Mouse (Mus musculus): ENCODE measurements around the gene Olfr1224-ps1. TPM values are rescaled to one million over a fixed set of nuclear protein-coding genes. Genes with fewer than 3 reads are reported as not detected.
"Not testable (repeated sequence)": the region's sequence is repeated elsewhere in the genome, so short reads cannot be mapped to it uniquely, and the experiment has no call there.

The Olfr1224-ps1 gene
- polyA plus RNA-seq (2012; rRNA removed), result not detected in 2 replicates

DNA sequence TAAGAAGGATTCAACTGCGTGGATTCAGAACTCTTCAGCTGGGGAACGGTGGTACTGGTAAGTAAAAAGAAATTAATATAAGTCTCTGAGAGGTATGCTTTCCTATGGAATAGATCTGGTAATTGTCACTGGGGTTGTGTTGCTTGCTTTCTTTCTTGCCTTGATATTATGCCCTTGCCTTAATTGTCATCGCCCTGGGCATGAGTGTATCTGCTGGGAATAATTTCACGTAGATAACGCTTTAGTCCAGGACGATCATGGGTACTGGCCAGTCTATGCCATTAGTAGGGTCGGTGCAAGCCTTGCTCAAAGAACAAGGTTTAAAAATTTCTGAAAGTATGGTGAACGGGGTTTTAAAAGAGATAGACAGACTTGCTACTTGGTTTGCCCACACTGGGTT, at the start of gene Olfr1224-ps1:
TSS of gene Olfr1224-ps1 (minus strand) at position 101 of the 400 bp plus-strand sequence.
- DNase-seq (ENCODE audit: low spot score), result not testable (repeated sequence)

DNA sequence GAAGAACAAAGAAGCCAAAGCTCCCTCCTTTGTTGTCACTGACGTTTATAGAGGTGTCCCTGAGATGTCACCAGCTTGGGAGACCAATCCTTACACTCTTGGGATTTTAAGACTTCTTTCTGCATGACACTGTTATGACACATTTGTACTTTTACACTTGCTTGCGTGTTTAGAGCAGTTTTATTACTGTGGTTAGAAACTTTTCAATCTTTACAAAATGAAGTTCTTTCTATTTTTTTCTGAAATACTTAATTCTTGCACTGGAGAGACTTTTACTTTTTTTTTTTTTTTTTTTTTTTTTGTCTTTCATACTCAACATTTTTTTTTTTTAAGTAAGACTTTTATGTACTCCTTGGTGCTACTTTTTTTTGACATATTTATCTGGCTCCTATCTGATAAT, 36.1 kb upstream of the Olfr1224-ps1 start, which contains the start of gene Olfr1226:
TSS of gene Olfr1226 (minus strand) at position 101 of the 400 bp plus-strand sequence.
- DNase-seq (ENCODE audit: low spot score), result no peak

DNA sequence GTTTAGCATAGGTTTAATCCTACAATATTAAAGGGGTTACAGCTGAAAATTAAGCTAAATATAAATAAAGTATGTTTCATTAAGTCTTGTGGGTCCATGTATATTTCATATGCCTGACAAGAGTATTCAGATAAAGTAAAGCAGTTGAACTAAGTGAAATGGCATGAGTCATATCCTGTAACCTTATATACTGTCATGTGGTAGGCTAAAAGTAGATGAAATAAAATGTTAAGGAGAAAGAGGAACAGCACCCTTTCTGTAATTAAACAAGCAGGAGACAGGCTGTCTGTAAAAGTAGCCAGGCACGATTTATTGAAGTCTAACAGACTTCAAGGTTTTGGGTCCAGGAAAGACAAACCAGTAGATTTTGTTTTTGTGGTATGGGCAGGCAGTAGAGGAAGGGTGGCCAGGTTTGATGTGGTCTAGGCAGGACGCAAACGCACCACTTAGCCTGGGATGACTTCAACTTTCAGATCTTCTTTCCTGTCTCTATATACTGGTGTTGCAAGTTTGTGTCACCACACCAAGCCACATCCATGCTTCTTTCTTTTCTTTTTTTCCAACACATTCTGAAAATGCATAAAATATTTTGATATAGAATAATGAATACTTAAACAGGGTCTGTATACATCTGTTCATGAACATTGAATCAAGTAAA, 32.6 kb upstream of the Olfr1224-ps1 start:
- no peak for DNase-seq (ENCODE audit: low spot score)

DNA sequence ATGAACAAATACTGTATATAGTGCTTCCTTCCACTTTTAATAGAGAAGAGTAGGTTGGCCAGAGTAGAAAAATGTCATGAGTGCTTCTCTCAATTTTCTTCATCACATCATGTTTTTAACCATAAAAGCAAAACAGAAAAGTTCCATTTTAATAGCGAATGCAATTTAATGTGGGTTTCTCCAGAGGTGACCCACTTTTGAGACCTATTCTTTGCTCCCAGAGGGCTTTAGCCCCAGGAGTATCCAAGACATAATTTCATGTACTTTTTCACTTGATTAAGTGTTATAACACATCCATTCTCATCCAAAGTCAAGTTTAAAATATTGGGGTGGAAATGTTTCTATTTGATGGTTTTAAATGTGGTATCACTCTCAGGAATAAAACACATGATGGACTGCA, 10.7 kb upstream of the Olfr1224-ps1 start, which contains the start of gene Olfr1225:
TSS of gene Olfr1225 (minus strand) at position 101 of the 400 bp plus-strand sequence.
- DNase-seq (ENCODE audit: low spot score), result no peak

DNA sequence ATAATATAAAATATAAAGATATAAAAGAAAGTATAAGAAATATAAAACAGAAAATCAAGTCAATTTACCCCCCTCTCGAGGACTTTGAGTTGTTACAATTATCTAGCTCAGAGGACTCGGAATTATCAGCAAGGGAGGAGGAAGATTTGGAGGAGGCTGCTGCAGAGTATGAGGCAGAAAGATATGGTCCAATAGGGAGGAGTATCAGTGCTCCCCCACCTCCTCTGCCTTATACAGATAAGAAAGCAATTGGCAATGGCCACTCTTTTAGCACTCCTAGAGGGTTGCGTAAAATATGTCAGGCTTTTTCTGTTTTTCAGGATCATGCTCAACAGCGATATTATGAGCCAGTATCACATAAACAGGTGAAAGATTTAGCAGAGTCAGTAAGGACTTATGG, 820 bp upstream of the Olfr1224-ps1 start:
- DNase-seq (ENCODE audit: low spot score), result not testable (repeated sequence)

DNA sequence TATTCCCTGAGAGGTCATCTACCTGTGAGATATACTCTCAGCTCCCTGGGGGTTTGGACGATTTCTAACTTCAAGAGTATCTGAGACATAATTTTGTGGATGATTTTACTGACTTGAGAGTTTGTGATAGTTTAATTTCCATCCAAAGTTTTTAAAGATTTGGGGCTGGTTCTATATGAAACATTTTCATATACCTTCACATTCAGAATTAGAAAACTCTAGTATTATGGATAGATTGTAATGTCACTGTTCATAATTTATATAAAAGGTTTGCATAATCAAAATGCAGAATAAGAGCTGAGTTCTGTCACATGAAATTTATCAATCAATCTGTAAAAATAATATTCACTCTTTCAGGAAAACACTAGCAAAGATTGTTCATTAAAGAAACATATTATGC, 12.4 kb downstream of the Olfr1224-ps1 start, which contains the start of gene Olfr1223:
TSS of gene Olfr1223 (minus strand) at position 101 of the 400 bp plus-strand sequence.
- DNase-seq (ENCODE audit: low spot score), result no peak

DNA sequence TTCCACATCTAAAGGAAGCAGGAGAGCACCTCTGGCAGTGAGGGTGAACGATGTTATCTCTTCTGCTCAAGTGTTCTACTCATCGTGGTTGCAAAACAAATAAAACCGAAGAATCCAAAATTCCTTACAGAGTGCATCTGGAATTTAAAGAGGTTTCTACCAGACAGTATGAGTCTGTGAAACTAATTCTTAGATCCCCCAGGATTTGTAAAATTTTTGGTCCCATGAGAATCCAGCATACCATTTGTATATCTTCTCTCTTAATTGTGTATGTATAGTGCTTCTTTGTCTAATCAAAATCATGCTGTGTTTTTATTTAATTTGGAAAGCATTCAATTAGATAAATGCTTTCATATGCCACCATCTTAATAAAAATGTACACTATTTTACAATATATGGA, 30.9 kb downstream of the Olfr1224-ps1 start, which contains the start of gene Olfr1222:
TSS of gene Olfr1222 (minus strand) at position 101 of the 400 bp plus-strand sequence.
- DNase-seq (ENCODE audit: low spot score), result no peak

DNA sequence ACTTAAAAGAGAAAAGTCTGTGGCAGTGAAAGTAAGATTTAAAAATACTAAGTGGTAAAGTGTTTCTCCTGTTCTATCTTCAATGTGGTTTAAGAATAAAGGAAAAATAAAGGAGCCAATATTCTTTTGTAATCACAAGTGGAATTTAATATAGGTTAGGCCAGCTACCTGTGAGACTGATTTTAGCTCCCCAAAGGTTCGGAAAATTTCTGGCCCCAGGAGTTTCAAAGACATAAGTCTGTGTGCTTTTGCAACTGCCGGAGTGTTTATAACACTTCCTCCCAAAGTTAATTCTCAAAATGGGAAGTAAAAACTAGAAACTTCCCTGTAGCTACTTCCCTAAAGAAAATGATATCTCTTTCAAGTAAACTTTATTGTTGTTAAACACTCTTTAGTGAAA, 46.7 kb downstream of the Olfr1224-ps1 start, which contains the start of gene Olfr1221:
TSS of gene Olfr1221 (minus strand) at position 101 of the 400 bp plus-strand sequence.
- no peak for DNase-seq (ENCODE audit: low spot score)

DNA sequence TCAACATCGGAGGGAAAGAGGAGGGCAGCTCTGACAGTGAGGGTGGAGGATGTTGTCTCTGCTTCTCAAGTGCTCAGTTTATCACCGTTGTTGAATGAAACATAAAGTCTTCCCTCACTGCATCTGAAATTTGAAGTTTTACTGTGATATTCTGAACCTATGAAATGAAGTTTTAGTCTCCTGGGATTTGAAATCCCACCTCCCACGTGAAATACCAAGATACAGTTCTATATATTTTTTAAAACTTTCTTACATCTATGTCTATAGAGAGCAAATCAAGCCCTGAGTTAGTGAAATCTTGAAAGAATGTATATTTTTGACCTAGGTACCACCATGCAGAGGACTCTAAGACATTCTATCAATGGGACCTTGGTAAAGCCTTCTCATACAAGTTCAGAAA, 57.2 kb downstream of the Olfr1224-ps1 start, which contains the start of gene Olfr1220:
TSS of gene Olfr1220 (minus strand) at position 101 of the 400 bp plus-strand sequence.
- DNase-seq (ENCODE audit: low spot score), result no peak

DNA sequence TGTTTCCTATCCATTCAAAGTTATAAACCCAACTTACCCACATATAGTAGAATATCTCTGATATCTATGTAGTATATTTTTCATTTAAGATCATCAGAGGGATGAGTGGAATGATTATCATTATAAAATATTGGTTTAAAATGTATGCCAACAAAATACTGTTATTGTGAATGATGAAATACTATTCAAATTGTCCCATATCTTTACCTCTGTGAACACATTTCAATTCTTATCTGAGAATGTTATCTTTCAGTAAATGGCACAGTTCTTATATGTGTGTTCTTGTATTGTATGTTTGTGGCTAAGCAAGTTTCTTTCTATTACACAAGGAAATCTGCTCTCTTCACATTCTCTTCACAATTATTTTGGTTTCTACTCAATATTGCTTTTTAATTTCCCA, 58.2 kb downstream of the Olfr1224-ps1 start:
- no peak for DNase-seq (ENCODE audit: low spot score)

Other genes with a start within 250 kb of the Olfr1224-ps1 start
- gene Olfr1209, start 248.9 kb downstream of the Olfr1224-ps1 start, polyA plus RNA-seq (2012; rRNA removed), result not detected in 2 replicates
- gene Olfr1211, start 226.0 kb downstream of the Olfr1224-ps1 start, polyA plus RNA-seq (2012; rRNA removed), result not detected in 2 replicates
- not detected in 2 replicates for gene Olfr1212, start 210.1 kb downstream of the Olfr1224-ps1 start, polyA plus RNA-seq (2012; rRNA removed)
- gene Gm13762, start 183.8 kb downstream of the Olfr1224-ps1 start, polyA plus RNA-seq (2012; rRNA removed), result not detected in 2 replicates
- not detected in 2 replicates for gene Olfr1214, start 171.4 kb downstream of the Olfr1224-ps1 start, polyA plus RNA-seq (2012; rRNA removed)
- gene Olfr1215, start 157.1 kb downstream of the Olfr1224-ps1 start, polyA plus RNA-seq (2012; rRNA removed), result not detected in 2 replicates
- gene Olfr1216, start 145.8 kb downstream of the Olfr1224-ps1 start, polyA plus RNA-seq (2012; rRNA removed), result not detected in 2 replicates
- gene Olfr1217, start 132.0 kb downstream of the Olfr1224-ps1 start, polyA plus RNA-seq (2012; rRNA removed), result not detected in 2 replicates
- gene Olfr1218, start 102.9 kb downstream of the Olfr1224-ps1 start, polyA plus RNA-seq (2012; rRNA removed), result not detected in 2 replicates
- not detected in 2 replicates for gene Olfr1219, start 80.6 kb downstream of the Olfr1224-ps1 start, polyA plus RNA-seq (2012; rRNA removed)
- not detected in 2 replicates for gene Olfr1220, start 57.3 kb downstream of the Olfr1224-ps1 start, polyA plus RNA-seq (2012; rRNA removed)
- gene Olfr1221, start 46.8 kb downstream of the Olfr1224-ps1 start, polyA plus RNA-seq (2012; rRNA removed), result not detected in 2 replicates
- gene Olfr1222, start 31.0 kb downstream of the Olfr1224-ps1 start, polyA plus RNA-seq (2012; rRNA removed), result not detected in 2 replicates
- not detected in 2 replicates for gene Olfr1223, start 12.5 kb downstream of the Olfr1224-ps1 start, polyA plus RNA-seq (2012; rRNA removed)
- gene Olfr1225, start 10.6 kb upstream of the Olfr1224-ps1 start, polyA plus RNA-seq (2012; rRNA removed), result not detected in 2 replicates
- gene Olfr1226, start 36.0 kb upstream of the Olfr1224-ps1 start, polyA plus RNA-seq (2012; rRNA removed), result not detected in 2 replicates
- not detected in 2 replicates for gene Olfr1228, start 90.0 kb upstream of the Olfr1224-ps1 start, polyA plus RNA-seq (2012; rRNA removed)
- not detected in 2 replicates for gene Olfr1229, start 123.9 kb upstream of the Olfr1224-ps1 start, polyA plus RNA-seq (2012; rRNA removed)
- gene Olfr1230, start 133.2 kb upstream of the Olfr1224-ps1 start, polyA plus RNA-seq (2012; rRNA removed), result not detected in 2 replicates
- gene Olfr1231, start 143.0 kb upstream of the Olfr1224-ps1 start, polyA plus RNA-seq (2012; rRNA removed), result not detected in 2 replicates
- not detected in 2 replicates for gene Olfr1232, start 165.6 kb upstream of the Olfr1224-ps1 start, polyA plus RNA-seq (2012; rRNA removed)
- gene Olfr1233, start 178.3 kb upstream of the Olfr1224-ps1 start, polyA plus RNA-seq (2012; rRNA removed), result not detected in 2 replicates
- gene Olfr1234, start 200.8 kb upstream of the Olfr1224-ps1 start, polyA plus RNA-seq (2012; rRNA removed), result not detected in 2 replicates
- gene Olfr1238, start 245.6 kb upstream of the Olfr1224-ps1 start, polyA plus RNA-seq (2012; rRNA removed), result not detected in 2 replicates